Mouse (Mus musculus): ENCODE results near the gene Arrb1. TPM values are rescaled to one million over a fixed set of nuclear protein-coding genes. Genes with fewer than 3 reads are reported as not detected.
"Not testable (repeated sequence)": the region's sequence is repeated elsewhere in the genome, so short reads cannot be mapped to it uniquely, and the experiment has no call there.

Arrb1 gene
- total and polyA plus RNA-seq, 2 experiments, result 6.2 to 6.5 TPM

DNA sequence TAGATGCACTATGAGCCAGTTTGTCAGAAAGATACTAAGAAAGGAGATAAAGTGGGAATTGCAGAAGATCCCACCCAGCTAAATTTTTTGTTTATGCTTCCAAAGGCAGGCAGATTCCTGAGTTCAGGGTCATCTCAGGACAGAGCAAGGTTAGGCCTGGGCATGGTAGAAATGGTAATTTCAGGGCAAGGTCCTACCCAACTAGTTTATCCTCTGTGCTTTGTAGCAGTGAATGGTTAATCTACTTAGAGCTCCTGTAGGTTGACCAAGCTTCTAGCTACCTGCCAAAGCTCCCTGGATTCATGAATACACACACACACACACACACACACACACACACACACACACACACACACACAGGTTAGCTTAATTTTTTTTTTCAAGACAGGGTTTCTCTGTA is 30.7 kb upstream of the Arrb1 start:
- H3K4me3 ChIP-seq (ENCODE audit: insufficient read depth, low read depth, low read length), result no peak overlapping the region
- H3K9ac ChIP-seq (ENCODE audit: low read depth, low read length), result no peak overlapping the region
- no peak for DNase-seq (ENCODE audit: extremely low read depth, low read depth, low spot score)
- no peaks in the 10 kb centered on the region for H3K36me3 ChIP-seq (ENCODE audit: control insufficient read depth, insufficient read depth, low read length)
- H3K79me2 ChIP-seq (ENCODE audit: control insufficient read depth, insufficient read depth, low read length), result no peaks in the 10 kb centered on the region
- TF ChIP-seq CTCF (IDR thresholded peaks at IDR 0.05; ENCODE audit: low read depth, low read length), result no peak
- no peak for TF ChIP-seq POLR2A (IDR thresholded peaks at IDR 0.05; ENCODE audit: extremely low read depth, insufficient read depth, low read length)
- H3K4me1 ChIP-seq (ENCODE audit: control insufficient read depth, insufficient read depth, low read length), result no peaks in the 10 kb centered on the region
- H3K27me3 ChIP-seq (ENCODE audit: control insufficient read depth, insufficient read depth, low read length), result no peaks in the 10 kb centered on the region
- no peak overlapping the region for H3K27ac ChIP-seq (replicated peaks; ENCODE audit: insufficient read depth, low read depth, low read length)

DNA sequence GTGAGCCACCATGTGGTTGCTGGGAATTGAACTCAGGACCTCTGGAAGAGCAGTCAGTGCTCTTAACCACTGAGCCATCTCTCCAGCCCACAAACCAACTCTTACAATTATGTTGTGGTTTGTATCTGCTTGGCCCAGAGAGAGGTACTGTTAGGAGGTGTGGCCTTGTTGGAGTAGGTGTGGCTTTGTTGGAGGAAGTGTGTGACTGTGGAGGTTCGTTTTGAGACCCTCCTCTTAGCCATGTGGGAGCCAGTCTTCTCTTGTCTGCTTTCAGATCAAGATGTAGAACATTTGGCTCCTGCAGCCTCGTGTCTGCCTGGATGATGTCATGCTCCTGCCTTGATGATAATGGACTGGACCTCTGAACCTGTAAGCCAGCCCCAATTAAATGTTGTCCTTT is 27.1 kb upstream of the Arrb1 start:
- H3K9ac ChIP-seq (ENCODE audit: low read depth, low read length); H3K4me3 ChIP-seq (ENCODE audit: insufficient read depth, low read depth, low read length); H3K27me3 ChIP-seq (ENCODE audit: control insufficient read depth, insufficient read depth, low read length); H3K27ac ChIP-seq (replicated peaks; ENCODE audit: insufficient read depth, low read depth, low read length); H3K36me3 ChIP-seq (ENCODE audit: control insufficient read depth, insufficient read depth, low read length); H3K4me1 ChIP-seq (ENCODE audit: control insufficient read depth, insufficient read depth, low read length); DNase-seq (ENCODE audit: extremely low read depth, low read depth, low spot score); H3K79me2 ChIP-seq (ENCODE audit: control insufficient read depth, insufficient read depth, low read length): not testable (repeated sequence)
- 35% methylated on average over 2 of the region's 2 CpGs for WGBS

DNA sequence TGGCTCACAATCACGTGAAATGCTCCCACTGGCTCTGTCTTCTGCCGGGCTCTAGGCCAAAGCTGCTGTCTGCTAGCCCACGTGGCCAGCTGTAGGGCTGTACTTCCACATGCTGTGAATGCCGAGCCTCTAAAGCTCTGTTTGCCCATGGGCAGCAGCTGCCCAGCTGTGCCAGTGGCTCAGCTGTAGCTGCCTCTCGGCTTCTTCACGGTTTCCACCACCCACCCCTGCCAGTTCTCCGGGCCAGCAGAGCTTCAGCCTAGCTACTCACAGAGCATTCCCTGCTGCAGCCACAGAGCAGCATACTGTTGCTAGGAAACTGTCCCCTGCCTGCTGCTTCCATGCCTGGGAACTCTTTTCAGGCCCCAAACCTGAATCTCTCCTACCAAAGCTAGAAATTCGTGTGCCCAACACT is 25.2 kb upstream of the Arrb1 start:
- Histone ChIP-seq H3K27me3 (ENCODE audit: control insufficient read depth, insufficient read depth, low read length) (no peaks in the 10 kb centered on the region), H3K4me3 (ENCODE audit: insufficient read depth, low read depth, low read length) (no peak overlapping the region), H3K4me1 (ENCODE audit: control insufficient read depth, insufficient read depth, low read length) (no peaks in the 10 kb centered on the region; the same call in 1 of the 2 replicates), H3K9ac (ENCODE audit: low read depth, low read length) (no peak overlapping the region), H3K27ac (replicated peaks; ENCODE audit: insufficient read depth, low read depth, low read length) (no peak overlapping the region), H3K36me3 (ENCODE audit: control insufficient read depth, insufficient read depth, low read length) (no peaks in the 10 kb centered on the region), H3K79me2 (ENCODE audit: control insufficient read depth, insufficient read depth, low read length) (no peaks in the 10 kb centered on the region)
- WGBS, result 22% methylated on average over 8 of the region's 8 CpGs
- DNase-seq (ENCODE audit: extremely low read depth, low read depth, low spot score), result no peak
- TF ChIP-seq POLR2A (IDR thresholded peaks at IDR 0.05; ENCODE audit: extremely low read depth, insufficient read depth, low read length) (no peak), CTCF (IDR thresholded peaks at IDR 0.05; ENCODE audit: low read depth, low read length) (no peak)

DNA sequence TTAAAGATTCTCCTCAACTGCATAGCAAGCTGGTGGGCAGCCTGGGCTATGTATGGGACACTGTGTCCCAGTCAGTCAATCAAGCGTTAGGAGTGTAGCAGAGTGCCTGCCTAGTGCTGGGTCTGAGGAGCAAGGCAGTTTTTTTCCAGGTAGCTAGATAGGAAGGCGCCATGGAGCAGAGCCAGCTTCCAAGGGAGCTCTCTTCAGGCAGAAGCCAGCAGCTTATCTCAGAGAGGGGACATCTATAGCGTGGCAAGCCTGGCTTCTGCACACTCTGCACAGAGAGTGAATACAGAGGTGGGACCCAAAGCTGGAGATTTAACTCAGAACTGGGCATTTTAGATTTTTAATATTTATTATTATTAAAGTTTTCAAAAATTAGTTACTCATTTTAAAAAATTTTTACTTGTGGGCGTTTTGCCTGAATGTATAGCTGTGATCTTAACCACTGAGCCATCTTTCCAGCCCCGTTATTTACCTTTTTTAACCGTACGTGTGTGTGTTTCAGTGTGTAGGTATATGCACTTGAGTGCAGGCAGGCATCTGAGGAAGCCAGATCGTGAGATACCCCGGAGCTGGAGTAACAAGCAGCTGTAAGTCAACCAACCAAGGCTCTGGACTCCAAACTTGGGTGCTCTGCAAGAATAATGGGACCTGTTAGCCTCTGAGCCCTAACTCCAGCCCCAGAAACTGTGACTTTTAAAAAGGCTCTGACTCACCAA is 19.0 kb upstream of the Arrb1 start:
- no peaks in the 10 kb centered on the region for H3K36me3 ChIP-seq (ENCODE audit: control insufficient read depth, insufficient read depth, low read length)
- no peak for DNase-seq (ENCODE audit: extremely low read depth, low read depth, low spot score)
- no peaks in the 10 kb centered on the region for H3K4me1 ChIP-seq (ENCODE audit: control insufficient read depth, insufficient read depth, low read length)
- no peak overlapping the region for H3K27ac ChIP-seq (replicated peaks; ENCODE audit: insufficient read depth, low read depth, low read length)
- no peak overlapping the region for H3K9ac ChIP-seq (ENCODE audit: low read depth, low read length)
- no peak overlapping the region for H3K4me3 ChIP-seq (ENCODE audit: insufficient read depth, low read depth, low read length)
- TF ChIP-seq POLR2A (IDR thresholded peaks at IDR 0.05; ENCODE audit: extremely low read depth, insufficient read depth, low read length) (no peak), CTCF (IDR thresholded peaks at IDR 0.05; ENCODE audit: low read depth, low read length) (no peak)
- H3K79me2 ChIP-seq (ENCODE audit: control insufficient read depth, insufficient read depth, low read length), result no peaks in the 10 kb centered on the region
- WGBS, result 85% methylated on average over 9 of the region's 9 CpGs
- H3K27me3 ChIP-seq (ENCODE audit: control insufficient read depth, insufficient read depth, low read length), result no peaks in the 10 kb centered on the region

DNA sequence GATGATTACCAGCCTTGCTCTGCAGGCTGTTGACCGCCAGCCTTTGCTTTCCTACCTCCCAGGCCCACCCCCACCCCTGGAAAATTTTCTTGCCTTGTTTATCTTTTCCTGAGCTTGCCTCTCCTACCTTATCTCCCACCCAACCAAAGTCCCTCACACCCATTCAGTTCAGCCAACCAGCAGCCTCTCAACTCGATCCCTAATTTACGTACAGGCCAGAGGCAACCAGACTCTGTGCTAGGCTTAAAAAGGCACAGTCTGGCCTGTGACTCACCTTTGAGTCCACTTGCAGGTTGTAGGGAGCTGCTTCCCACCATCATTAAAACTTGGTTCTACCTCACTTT is 18.5 kb upstream of the Arrb1 start:
- H3K4me1 ChIP-seq (ENCODE audit: control insufficient read depth, insufficient read depth, low read length), result no peaks in the 10 kb centered on the region
- H3K4me3 ChIP-seq (ENCODE audit: insufficient read depth, low read depth, low read length), result no peak overlapping the region
- H3K9ac ChIP-seq (ENCODE audit: low read depth, low read length), result no peak overlapping the region
- TF ChIP-seq CTCF (IDR thresholded peaks at IDR 0.05; ENCODE audit: low read depth, low read length), result no peak
- no peak for TF ChIP-seq POLR2A (IDR thresholded peaks at IDR 0.05; ENCODE audit: extremely low read depth, insufficient read depth, low read length)
- no peak overlapping the region for H3K27ac ChIP-seq (replicated peaks; ENCODE audit: insufficient read depth, low read depth, low read length)
- DNase-seq (ENCODE audit: extremely low read depth, low read depth, low spot score), result no peak
- H3K79me2 ChIP-seq (ENCODE audit: control insufficient read depth, insufficient read depth, low read length), result no peaks in the 10 kb centered on the region
- 87% methylated on average over 3 of the region's 3 CpGs for WGBS
- H3K27me3 ChIP-seq (ENCODE audit: control insufficient read depth, insufficient read depth, low read length), result no peaks in the 10 kb centered on the region
- no peaks in the 10 kb centered on the region for H3K36me3 ChIP-seq (ENCODE audit: control insufficient read depth, insufficient read depth, low read length)

DNA sequence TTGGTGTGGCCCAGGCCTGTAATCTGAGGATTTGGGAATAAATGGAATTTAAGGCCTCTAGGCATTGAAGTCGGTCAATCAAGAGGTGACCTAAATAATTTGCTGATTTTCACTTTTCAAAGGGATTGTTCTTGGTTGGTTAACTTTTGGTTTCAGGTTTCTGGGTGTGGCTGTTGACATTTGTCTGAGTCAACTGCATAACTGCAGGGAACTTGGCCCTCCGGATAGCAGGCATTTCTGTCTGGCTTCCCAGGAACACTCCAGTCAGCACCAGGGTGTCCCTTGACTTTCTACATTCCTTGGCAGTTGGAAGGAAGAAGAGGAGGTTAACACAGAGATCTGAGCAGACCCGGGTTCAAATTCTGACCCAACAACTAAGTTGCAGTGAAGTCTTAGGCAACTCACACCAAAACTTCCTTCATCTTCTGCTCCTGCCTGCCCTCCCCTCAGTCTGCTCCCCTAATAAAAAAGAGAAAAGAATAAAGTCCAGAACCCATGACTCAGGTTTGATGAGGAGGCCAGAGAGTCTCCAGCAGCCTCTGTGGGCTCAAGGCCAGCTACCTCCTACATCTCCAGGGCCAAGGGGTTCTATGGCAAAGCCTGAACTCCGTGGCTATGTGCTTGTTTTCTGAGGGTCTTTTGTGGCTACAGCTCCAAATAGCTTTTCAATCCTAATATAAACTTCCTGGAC is 16.2 kb upstream of the Arrb1 start:
- Histone ChIP-seq H3K9ac (ENCODE audit: low read depth, low read length) (no peak overlapping the region), H3K27me3 (ENCODE audit: control insufficient read depth, insufficient read depth, low read length) (no peaks in the 10 kb centered on the region), H3K4me1 (ENCODE audit: control insufficient read depth, insufficient read depth, low read length) (peaks cover 2% of the 10 kb centered on the region; the same call in 1 of the 2 replicates), H3K27ac (replicated peaks; ENCODE audit: insufficient read depth, low read depth, low read length) (no peak overlapping the region), H3K4me3 (ENCODE audit: insufficient read depth, low read depth, low read length) (no peak overlapping the region), H3K79me2 (ENCODE audit: control insufficient read depth, insufficient read depth, low read length) (no peaks in the 10 kb centered on the region), H3K36me3 (ENCODE audit: control insufficient read depth, insufficient read depth, low read length) (no peaks in the 10 kb centered on the region)
- TF ChIP-seq CTCF (IDR thresholded peaks at IDR 0.05; ENCODE audit: low read depth, low read length) (no peak), POLR2A (IDR thresholded peaks at IDR 0.05; ENCODE audit: extremely low read depth, insufficient read depth, low read length) (no peak)
- WGBS, result 50% methylated on average over 4 of the region's 4 CpGs
- DNase-seq (ENCODE audit: extremely low read depth, low read depth, low spot score), result no peak

Measured in liver, adult 2 months (tissue).